Mouse (Mus musculus) spleen, adult 2 months (tissue): ENCODE data around the gene Itga9. TPM values are rescaled to one million over a fixed set of nuclear protein-coding genes. Genes with fewer than 3 reads are reported as not detected.

Experiments
- DNase-seq, 2 experiments: peaks; one replicate each; pipeline versions ENCODE4 v3.0.0 to v3.0.0-alpha.2; 2012 to 2021; ENCODE audit warnings: low spot score in 2 of 2, low read depth in 1 of 2
- H3K27ac ChIP-seq: fragments of 200-500 bp; 2 replicates; pipeline ENCODE4 v1.5.1; 2012; ENCODE audit warnings: low read length, inconsistent platforms; ENCODE audit not compliant: insufficient read depth
- H3K27me3 ChIP-seq: fragments of 200-500 bp; 2 replicates; pipeline ENCODE4 v1.6.1; 2012; ENCODE audit warnings: mild to moderate bottlenecking, moderate library complexity, low read length, inconsistent platforms; ENCODE audit not compliant: control insufficient read depth, insufficient read depth
- H3K36me3 ChIP-seq: fragments of 200-500 bp; 2 replicates; pipeline ENCODE4 v1.6.1; 2012; ENCODE audit warnings: mild to moderate bottlenecking, low read length, inconsistent platforms; ENCODE audit not compliant: control insufficient read depth, insufficient read depth
- H3K4me1 ChIP-seq: fragments of 200-500 bp; 2 replicates; pipeline ENCODE4 v1.6.1; 2011; ENCODE audit warnings: inconsistent platforms; ENCODE audit not compliant: control insufficient read depth, insufficient read depth, insufficient read length
- H3K4me3 ChIP-seq: fragments of 200-500 bp; 2 replicates; pipeline ENCODE4 v1.5.1; 2011; ENCODE audit warnings: mild to moderate bottlenecking, inconsistent platforms; ENCODE audit not compliant: insufficient read depth, insufficient read length; ENCODE audit errors: extremely low read depth
- CTCF ChIP-seq: fragments of 200-500 bp; IDR thresholded peaks from 2 replicates; pipeline ENCODE4 v1.5.1; 2011; ENCODE audit warnings: mild to moderate bottlenecking, inconsistent platforms; ENCODE audit not compliant: insufficient read depth, insufficient read length, insufficient replicate concordance; ENCODE audit errors: extremely low read depth
- POLR2A ChIP-seq: fragments of 200-500 bp; IDR thresholded peaks from 2 replicates; pipeline ENCODE4 v1.6.1; 2011; ENCODE audit warnings: low read depth, low read length, inconsistent platforms
- WGBS: fragments of 180-500 bp; shearing (Covaris S2); methylation state at CpG from one replicate; pipeline ENCODE4 v1.1.7; 2018; 5-methylcytosine and 5-hydroxymethylcytosine counted together
- polyA plus RNA-seq: library from polyadenylated mRNA; depleted of rRNA; stranded (reverse); fragments of >200 nt; gene quantifications from 2 replicates; pipeline ENCODE4 v1.2.3, GENCODE M21; 2012

Gene Itga9
- polyA plus RNA-seq, 1 experiment: 11.8 TPM

GRCm38 (mm10) chr9:118688921-118689451, 82.5 kb downstream of the Itga9 start:
- 66% methylated on average over 14 of the region's 14 CpGs for WGBS
- TF ChIP-seq POLR2A (no peak), CTCF (no peak)
- DNase-seq: no peak

GRCm38 (mm10) chr9:118693256-118693655, 86.8 kb downstream of the Itga9 start:
- DNase-seq: no peak
- H3K27ac ChIP-seq: no peak overlapping the region
- H3K4me3 ChIP-seq: no peak overlapping the region
- H3K36me3 ChIP-seq: no peaks in the 10 kb centered on the region
- H3K27me3 ChIP-seq: no peaks in the 10 kb centered on the region
- no peaks in the 10 kb centered on the region; the same call in 1 of the 2 replicates for H3K4me1 ChIP-seq
- WGBS: 89% methylated on average over 11 of the region's 11 CpGs
- TF ChIP-seq POLR2A (no peak), CTCF (no peak)

More at GRCm38 (mm10) chr9:118688921-118689451, 82.5 kb downstream of the Itga9 start:
- no peaks in the 10 kb centered on the region; the same call in 1 of the 2 replicates for H3K4me1 ChIP-seq
- H3K27me3 ChIP-seq: no peaks in the 10 kb centered on the region
- no peak overlapping the region for H3K4me3 ChIP-seq
- H3K27ac ChIP-seq: no peak overlapping the region
- H3K36me3 ChIP-seq: no peaks in the 10 kb centered on the region

GRCm38 (mm10) chr9:118694420-118694825, 87.9 kb downstream of the Itga9 start:
- no peak for DNase-seq
- H3K36me3 ChIP-seq: no peaks in the 10 kb centered on the region
- H3K27me3 ChIP-seq: no peaks in the 10 kb centered on the region
- 82% methylated on average over 8 of the region's 8 CpGs for WGBS
- TF ChIP-seq POLR2A (no peak), CTCF (no peak)
- H3K27ac ChIP-seq: no peak overlapping the region
- H3K4me3 ChIP-seq: no peak overlapping the region
- no peaks in the 10 kb centered on the region for H3K4me1 ChIP-seq

GRCm38 (mm10) chr9:118698191-118698590, 91.7 kb downstream of the Itga9 start:
- TF ChIP-seq POLR2A (no peak), CTCF (no peak)
- Histone ChIP-seq H3K4me3 (no peak overlapping the region), H3K27ac (no peak overlapping the region), H3K4me1 (no peaks in the 10 kb centered on the region), H3K36me3 (no peaks in the 10 kb centered on the region), H3K27me3 (no peaks in the 10 kb centered on the region)
- WGBS: 92% methylated on average over 8 of the region's 8 CpGs
- no peak for DNase-seq

- no peak for DNase-seq
- no peaks in the 10 kb centered on the region for H3K4me1 ChIP-seq
- no peaks in the 10 kb centered on the region for H3K36me3 ChIP-seq
- no peaks in the 10 kb centered on the region for H3K27me3 ChIP-seq
- 89% methylated on average over 4 of the region's 4 CpGs for WGBS
- H3K4me3 ChIP-seq: no peak overlapping the region
- no peak overlapping the region for H3K27ac ChIP-seq
- no peak for TF ChIP-seq POLR2A
- TF ChIP-seq CTCF: no peak
Measured at GRCm38 (mm10) chr9:118699716-118700115, 93.2 kb downstream of the Itga9 start.

- Histone ChIP-seq H3K4me3 (no peak overlapping the region), H3K27ac (no peak overlapping the region)
Measured at GRCm38 (mm10) chr9:118700889-118701288, 94.4 kb downstream of the Itga9 start.

GRCm38 (mm10) chr9:118701791-118702190, 95.3 kb downstream of the Itga9 start:
- H3K27ac ChIP-seq: no peak overlapping the region
- H3K27me3 ChIP-seq: no peaks in the 10 kb centered on the region
- WGBS: 84% methylated on average over 2 of the region's 2 CpGs

More at GRCm38 (mm10) chr9:118700889-118701288, 94.4 kb downstream of the Itga9 start:
- no peak for TF ChIP-seq POLR2A
- no peak for TF ChIP-seq CTCF
- no peak for DNase-seq
- 75% methylated on average over 12 of the region's 12 CpGs for WGBS
- Histone ChIP-seq H3K4me1 (no peaks in the 10 kb centered on the region; the same call in 1 of the 2 replicates), H3K27me3 (no peaks in the 10 kb centered on the region), H3K36me3 (no peaks in the 10 kb centered on the region)

More at GRCm38 (mm10) chr9:118701791-118702190, 95.3 kb downstream of the Itga9 start:
- no peak for DNase-seq
- Histone ChIP-seq H3K4me3 (no peak overlapping the region), H3K4me1 (peaks cover 2% of the 10 kb centered on the region; the same call in 1 of the 2 replicates), H3K36me3 (no peaks in the 10 kb centered on the region)
- TF ChIP-seq POLR2A (no peak), CTCF (no peak)
